Mouse (Mus musculus) lung, embryonic 14.5 days (tissue): Measurements from ENCODE around the gene Slc1a5. TPM values are rescaled to one million over a fixed set of nuclear protein-coding genes. Genes with fewer than 3 reads are reported as not detected.

Experiments used
- ATAC-seq: fragments of 200-750 bp; cut with Nextera tagmentation; 2 replicates; pipeline ENCODE4 v1.8.0; 2017; ENCODE audit warnings: mild to moderate bottlenecking, moderate TSS enrichment, moderate library complexity; ENCODE audit not compliant: insufficient read depth
- DNase-seq: peaks from one replicate; pipeline ENCODE4 v3.0.0-alpha.2; 2015
- H3K27ac ChIP-seq: fragments of 300-500 bp; sonication (generic); 2 replicates; pipeline ENCODE4 v1.5.1; 2014; ENCODE audit warnings: low read depth, mild to moderate bottlenecking, moderate library complexity
- H3K27me3 ChIP-seq: fragments of 300-500 bp; sonication (generic); 2 replicates; pipeline ENCODE4 v1.6.1; 2014; ENCODE audit warnings: low read length, control low read depth; ENCODE audit not compliant: insufficient read depth
- H3K36me3 ChIP-seq: fragments of 300-500 bp; sonication (generic); 2 replicates; pipeline ENCODE4 v1.6.1; 2014; ENCODE audit warnings: control low read depth; ENCODE audit not compliant: insufficient read depth
- H3K4me1 ChIP-seq: fragments of 300-500 bp; sonication (generic); 2 replicates; pipeline ENCODE4 v1.6.1; 2014; ENCODE audit warnings: antibody characterized with exemption, control low read depth; ENCODE audit not compliant: insufficient read depth
- H3K4me2 ChIP-seq: fragments of 300-500 bp; sonication (generic); 2 replicates; pipeline ENCODE4 v1.6.1; 2014; ENCODE audit warnings: mild to moderate bottlenecking
- H3K4me3 ChIP-seq: fragments of 300-500 bp; sonication (generic); 2 replicates; pipeline ENCODE4 v1.5.1; 2014; ENCODE audit warnings: low read depth, low read length
- H3K9ac ChIP-seq: fragments of 300-500 bp; sonication (generic); 2 replicates; pipeline ENCODE4 v1.6.1; 2014
- H3K9me3 ChIP-seq: fragments of 300-500 bp; sonication (generic); 2 replicates; pipeline ENCODE4 v1.6.1; 2016; ENCODE audit warnings: low read depth, low read length, control low read depth
- CTCF ChIP-seq: IDR thresholded peaks from 2 replicates; pipeline ENCODE4 v1.5.1; 2016; ENCODE audit warnings: antibody characterized with exemption, low read depth
- WGBS: fragments of 180-500 bp; shearing (Covaris S2); extraction: QIAGEN DNeasy Blood & Tissue Kit; methylation state at CpG from one replicate; pipeline ENCODE4 v1.1.7; 2014; 5-methylcytosine and 5-hydroxymethylcytosine counted together
- polyA plus RNA-seq: library from polyadenylated mRNA; unstranded; fragments of >200 nt; fragmentation: Nextera tagmentation; extraction: Ambion mirVana; gene quantifications from 2 replicates; pipeline ENCODE4 v1.2.1, GENCODE M21; 2014

Gene Slc1a5
- 32.6 and 35.7 TPM in 2 replicates for polyA plus RNA-seq

DNA sequence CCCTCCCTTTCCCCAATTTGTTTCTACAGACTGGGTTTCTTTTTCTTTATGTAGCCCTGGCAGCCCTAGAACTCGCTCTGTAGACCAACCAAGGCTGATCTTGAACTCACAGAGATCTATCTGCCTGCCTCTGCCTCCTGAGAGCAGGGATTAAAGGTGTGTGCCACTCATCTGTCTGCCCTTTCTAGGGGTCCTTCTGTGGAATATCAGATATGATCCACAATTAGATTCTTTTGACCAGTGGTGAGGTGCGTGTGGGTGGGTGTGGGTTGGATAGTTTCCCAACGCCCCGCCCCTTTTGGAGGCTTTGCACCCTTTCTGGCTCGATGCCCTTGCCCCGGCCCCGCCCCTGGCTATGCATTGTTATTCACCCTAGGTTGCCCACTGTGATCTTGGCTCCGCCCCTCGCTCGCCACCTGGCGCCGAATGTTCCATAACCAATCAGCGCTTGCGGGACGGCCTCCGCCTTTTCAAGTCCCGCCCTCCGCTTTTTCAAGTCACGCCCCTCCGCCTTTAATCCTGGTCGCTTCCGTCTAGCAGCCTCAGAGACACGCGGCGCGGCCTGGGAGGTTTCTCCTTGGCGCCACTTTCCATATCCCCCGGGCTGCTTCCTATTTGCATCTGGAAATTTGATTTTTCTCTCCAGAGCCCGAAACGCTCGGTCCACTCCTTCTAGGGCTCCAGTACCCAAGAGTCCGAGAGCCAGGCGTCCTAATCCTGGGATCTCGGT, at the start of gene Slc1a5:
Slc1a5 (plus strand) TSS at position 516 of the 730 bp plus-strand sequence.
- TF ChIP-seq CTCF, result peak; percentile 20; the same call in 1 of the 2 replicates
- H3K4me2 ChIP-seq, result peak within 1 kb of the TSS; percentile 100
- H3K9ac ChIP-seq, result peak within 1 kb of the TSS; percentile 72
- peak; percentile 81 for ATAC-seq
- WGBS, result 3% methylated on average over 34 of the region's 34 CpGs
- peak; percentile 97 for DNase-seq
- peak within 1 kb of the TSS; percentile 65; the same call in 1 of the 2 replicates for H3K27ac ChIP-seq
- H3K36me3 ChIP-seq, result no peaks in the 10 kb centered on the region
- H3K4me3 ChIP-seq, result peak within 1 kb of the TSS; percentile 71
- no peaks in the 10 kb centered on the region for H3K9me3 ChIP-seq
- no peaks in the 10 kb centered on the region for H3K27me3 ChIP-seq
- peaks cover 10% of the 10 kb centered on the region for H3K4me1 ChIP-seq

GRCm38 (mm10) chr7:16731893-16732422, 49.2 kb upstream of the Slc1a5 start:
- no peak for TF ChIP-seq CTCF
- no peaks in the 10 kb centered on the region for H3K4me1 ChIP-seq
- no peak overlapping the region for H3K4me2 ChIP-seq
- 46% methylated on average over 7 of the region's 7 CpGs for WGBS
- H3K4me3 ChIP-seq, result no peak overlapping the region
- H3K36me3 ChIP-seq, result no peaks in the 10 kb centered on the region
- H3K27me3 ChIP-seq, result no peaks in the 10 kb centered on the region
- no peaks in the 10 kb centered on the region for H3K9me3 ChIP-seq
- ATAC-seq (no peak), DNase-seq (no peak)
- H3K27ac ChIP-seq, result no peak overlapping the region
- no peak overlapping the region for H3K9ac ChIP-seq

DNA sequence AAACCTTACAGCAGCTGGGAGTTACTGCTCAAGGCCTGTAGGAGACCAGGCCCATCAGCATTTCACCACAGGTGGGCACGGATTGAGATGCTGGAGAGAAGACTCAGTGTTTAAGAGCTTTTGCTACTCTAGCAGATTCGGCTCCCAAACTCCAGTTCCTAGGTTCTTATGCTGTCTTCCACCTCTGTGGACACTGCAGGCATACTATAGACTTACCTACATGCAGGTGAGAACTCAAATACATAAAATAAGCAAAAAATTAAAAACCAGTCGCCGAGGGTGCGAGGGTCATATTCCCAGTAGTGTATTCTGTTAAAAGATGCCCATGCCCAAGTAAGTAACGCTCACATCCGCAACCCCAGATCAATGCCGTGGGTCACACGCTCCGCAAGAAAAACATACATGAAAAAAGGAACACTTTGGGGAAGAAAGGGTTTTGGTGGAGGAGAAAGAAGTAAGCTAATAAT, 43.5 kb upstream of the Slc1a5 start:
- Histone ChIP-seq H3K36me3 (no peaks in the 10 kb centered on the region), H3K4me2 (peak overlapping the region; percentile 77), H3K27me3 (no peaks in the 10 kb centered on the region), H3K9ac (peak overlapping the region; percentile 17; the same call in 1 of the 2 replicates), H3K27ac (no peak overlapping the region), H3K9me3 (no peaks in the 10 kb centered on the region), H3K4me3 (peak overlapping the region; percentile 82), H3K4me1 (peaks cover 5% of the 10 kb centered on the region)
- DNase-seq (no peak), ATAC-seq (peak; percentile 43)
- 38% methylated on average over 10 of the region's 10 CpGs for WGBS
- TF ChIP-seq CTCF, result no peak

GRCm38 (mm10) chr7:16738073-16738696, 43.0 kb upstream of the Slc1a5 start, which contains the start of gene Ap2s1:
Gene Ap2s1 (plus strand): TSS chr7:16738410.
- H3K27me3 ChIP-seq, result no peaks in the 10 kb centered on the region
- WGBS, result under 1% methylated on average over 34 of the region's 34 CpGs
- TF ChIP-seq CTCF, result no peak
- peak within 1 kb of the TSS; percentile 78 for H3K9ac ChIP-seq
- H3K4me3 ChIP-seq, result peak within 1 kb of the TSS; percentile 82
- peak within 1 kb of the TSS; percentile 77 for H3K4me2 ChIP-seq
- DNase-seq (peak; percentile 99), ATAC-seq (peak; percentile 99)
- H3K9me3 ChIP-seq, result no peaks in the 10 kb centered on the region
- H3K4me1 ChIP-seq, result peaks cover 5% of the 10 kb centered on the region
- no peak within 1 kb of the TSS; the same call in none of the 2 replicates for H3K27ac ChIP-seq
- 0 out of 2 replicates have a peak, but pooled peaks cover 3% of the 10 kb centered on the region for H3K36me3 ChIP-seq

- Histone ChIP-seq H3K9ac (peak overlapping the region; percentile 78), H3K9me3 (no peaks in the 10 kb centered on the region), H3K4me2 (peak overlapping the region; percentile 77), H3K36me3 (peaks cover 12% of the 10 kb centered on the region; the same call in 1 of the 2 replicates), H3K27me3 (no peaks in the 10 kb centered on the region), H3K4me1 (peaks cover 5% of the 10 kb centered on the region), H3K27ac (no peak overlapping the region; the same call in 1 of the 2 replicates), H3K4me3 (peak overlapping the region; percentile 82)
- no peak for TF ChIP-seq CTCF
- DNase-seq, result no peak
- 50% methylated on average over 10 of the region's 10 CpGs for WGBS
- ATAC-seq, result no peak
Observed at GRCm38 (mm10) chr7:16739056-16739604, 42.0 kb upstream of the Slc1a5 start.

- no peaks in the 10 kb centered on the region for H3K4me1 ChIP-seq
- H3K4me2 ChIP-seq, result no peak overlapping the region
- H3K9ac ChIP-seq, result no peak overlapping the region
- H3K27me3 ChIP-seq, result no peaks in the 10 kb centered on the region
- no peak overlapping the region for H3K27ac ChIP-seq
- no peaks in the 10 kb centered on the region for H3K9me3 ChIP-seq
- TF ChIP-seq CTCF, result no peak
- peaks cover 60% of the 10 kb centered on the region for H3K36me3 ChIP-seq
- H3K4me3 ChIP-seq, result no peak overlapping the region
- no peak for DNase-seq
- no peak for ATAC-seq
- 74% methylated on average over 4 of the region's 4 CpGs for WGBS
Observed at GRCm38 (mm10) chr7:16745373-16745772, 35.8 kb upstream of the Slc1a5 start.
